In the genomic region with DNA sequence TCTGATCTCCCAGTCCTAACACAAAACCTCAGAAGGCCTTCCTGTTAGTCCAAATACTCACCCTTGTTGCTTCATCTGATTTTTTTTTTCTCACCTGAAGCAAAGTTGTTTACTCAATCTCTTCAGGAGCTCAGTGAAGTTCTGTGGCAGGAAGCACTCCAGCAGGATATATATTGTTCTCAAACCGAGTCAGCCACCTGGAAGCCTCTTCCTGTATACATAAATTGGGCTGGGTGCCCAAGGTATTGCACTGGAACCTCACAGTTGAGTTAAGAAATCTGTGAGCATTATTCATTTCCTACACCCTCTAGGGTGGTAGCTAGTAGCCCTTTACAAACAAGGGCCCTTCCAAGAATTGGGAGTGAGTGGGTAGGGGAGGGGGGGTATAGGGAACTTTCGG, we compare ENCODE assay signal across 29 mouse cellular contexts.
DNase-seq lines count a peak whose midpoint lies in the region; ATAC-seq and TF ChIP-seq lines count a peak whose summit lies in the region.
"Had no signal": no experiment of that assay in that cellular context is flagged by ENCODE, and none has a peak within 500 bp of the region (broad histone marks: within the 10 kb centered on the region; RNA-seq: fewer than 3 reads in every experiment).

No protein-coding gene starts in this region.

- DNase-seq in thymus, postnatal 0 days (ENCODE audit: low spot score) = peak; percentile 4
- DNase-seq in thymus, adult 2 months = no peak
- DNase-seq in lung, postnatal 36 days = peak; percentile 78
- no peak for DNase-seq in urinary bladder, adult 18-20 months (ENCODE audit: low spot score in 2 of 2)
- no peak for DNase-seq in forebrain, embryonic 10.5 days (ENCODE audit: extremely low spot score, low spot score)
- no peak for DNase-seq in frontal cortex, postnatal 14 days (ENCODE audit: low spot score in 2 of 2)
- DNase-seq: cerebellum, adult 2 months; cerebellum, postnatal 14 days; gastrocnemius, postnatal 10 days; heart, adult 18-20 months; heart, postnatal 36 days; kidney, adult 9 months; kidney, postnatal 10 days; liver, embryonic 13.5 days; midbrain, embryonic 14.5 days; right cerebral cortex, postnatal 25 days; spleen, adult 18-20 months; thymus, adult 18-20 months; thymus, postnatal 4 days had no signal

- no peak overlapping the region for H3K27ac ChIP-seq in thymus, adult 2 months (ENCODE audit: control insufficient read depth, insufficient read depth, low read length)
- no peak overlapping the region for H3K27ac ChIP-seq in lung, embryonic 16.5 days (ENCODE audit: low read length)
- H3K27ac ChIP-seq in forebrain, embryonic 10.5 days = no peak overlapping the region
- H3K27ac ChIP-seq: forebrain, embryonic 15.5 days; hindbrain, embryonic 12.5 days; hindbrain, postnatal 0 days; intestine, embryonic 15.5 days; limb, embryonic 10.5 days; limb, embryonic 15.5 days; liver, embryonic 13.5 days; macrophage; neural tube, embryonic 15.5 days had no signal

- H3K36me3 ChIP-seq in thymus, adult 2 months (ENCODE audit: control insufficient read depth, insufficient read depth, low read length) = no peaks in the 10 kb centered on the region
- H3K36me3 ChIP-seq in lung, embryonic 16.5 days (ENCODE audit: control insufficient read depth, insufficient read depth, low read length) = no peaks in the 10 kb centered on the region
- no peaks in the 10 kb centered on the region for H3K36me3 ChIP-seq in forebrain, embryonic 10.5 days (replicated peaks)
- H3K36me3 ChIP-seq: forebrain, embryonic 15.5 days; hindbrain, embryonic 12.5 days; intestine, embryonic 15.5 days; limb, embryonic 10.5 days; limb, embryonic 15.5 days; liver, embryonic 13.5 days; neural tube, embryonic 15.5 days had no signal

- ATAC-seq in lung, embryonic 16.5 days (ENCODE audit: low read depth) = peak; percentile 78
- ATAC-seq: forebrain, embryonic 15.5 days; hindbrain, postnatal 0 days; intestine, embryonic 15.5 days had no signal

- no peak overlapping the region for H3K4me3 ChIP-seq in thymus, adult 2 months (ENCODE audit: control insufficient read depth, insufficient read depth, low read length)
- H3K4me3 ChIP-seq in lung, embryonic 16.5 days (ENCODE audit: low read length) = no peak overlapping the region
- H3K4me3 ChIP-seq in forebrain, embryonic 10.5 days = no peak overlapping the region
- H3K4me3 ChIP-seq: forebrain, embryonic 15.5 days; hindbrain, embryonic 12.5 days; intestine, embryonic 15.5 days; limb, embryonic 10.5 days; limb, embryonic 15.5 days; liver, embryonic 13.5 days; neural tube, embryonic 15.5 days had no signal

- no peaks in the 10 kb centered on the region for H3K9me3 ChIP-seq in lung, embryonic 16.5 days (ENCODE audit: control insufficient read depth, low read length)
- no peaks in the 10 kb centered on the region for H3K9me3 ChIP-seq in forebrain, embryonic 10.5 days
- H3K9me3 ChIP-seq: forebrain, embryonic 15.5 days; hindbrain, embryonic 12.5 days; intestine, embryonic 15.5 days; limb, embryonic 10.5 days; limb, embryonic 15.5 days; liver, embryonic 13.5 days; neural tube, embryonic 15.5 days had no signal

- no peaks in the 10 kb centered on the region for H3K27me3 ChIP-seq in thymus, adult 2 months (ENCODE audit: control insufficient read depth, insufficient read depth, low read length)
- peaks cover 2% of the 10 kb centered on the region; the same call in 1 of the 2 replicates for H3K27me3 ChIP-seq in lung, embryonic 16.5 days (ENCODE audit: control insufficient read depth, insufficient read depth, low read depth, low read length)
- peaks cover 83% of the 10 kb centered on the region for H3K27me3 ChIP-seq in forebrain, embryonic 10.5 days (ENCODE audit: poor library complexity, severe bottlenecking)
- H3K27me3 ChIP-seq: forebrain, embryonic 15.5 days; intestine, embryonic 15.5 days; liver, embryonic 13.5 days had no signal

- no peak for TF ChIP-seq POLR2A in thymus, adult 2 months (IDR thresholded peaks at IDR 0.05; ENCODE audit: control insufficient read depth, extremely low read depth, insufficient read depth, low read length, poor library complexity)

- TF ChIP-seq CTCF in thymus, adult 2 months (IDR thresholded peaks at IDR 0.05; ENCODE audit: borderline replicate concordance, control insufficient read depth, extremely low read depth, insufficient read depth, low read length, poor library complexity) = no peak

- H3K9ac ChIP-seq in lung, embryonic 16.5 days (ENCODE audit: low read length) = no peak overlapping the region
- H3K9ac ChIP-seq: forebrain, embryonic 15.5 days; hindbrain, embryonic 12.5 days; intestine, embryonic 15.5 days; limb, embryonic 15.5 days; liver, embryonic 13.5 days; neural tube, embryonic 15.5 days had no signal

- peaks cover 3% of the 10 kb centered on the region; the same call in 1 of the 2 replicates for H3K4me1 ChIP-seq in thymus, adult 2 months (replicated peaks; ENCODE audit: control insufficient read depth, insufficient read depth, low read length)
- no peaks in the 10 kb centered on the region for H3K4me1 ChIP-seq in lung, embryonic 16.5 days (replicated peaks; ENCODE audit: control insufficient read depth, insufficient read depth, low read length)
- H3K4me1 ChIP-seq in forebrain, embryonic 10.5 days = peaks cover 17% of the 10 kb centered on the region
- H3K4me1 ChIP-seq: forebrain, embryonic 15.5 days; hindbrain, embryonic 12.5 days; intestine, embryonic 15.5 days; limb, embryonic 15.5 days; liver, embryonic 13.5 days; neural tube, embryonic 15.5 days had no signal

- H3K4me2 ChIP-seq in lung, embryonic 16.5 days (ENCODE audit: low read depth, low read length) = no peak overlapping the region
- H3K4me2 ChIP-seq: forebrain, embryonic 15.5 days; heart, embryonic 11.5 days; hindbrain, embryonic 12.5 days; intestine, embryonic 15.5 days; limb, embryonic 15.5 days; liver, embryonic 13.5 days; neural tube, embryonic 15.5 days had no signal

- WGBS in thymus, adult 2 months = 43% methylated on average over 2 of the region's 2 CpGs
- WGBS in lung, embryonic 16.5 days = 25% methylated on average over 2 of the region's 2 CpGs
- WGBS in forebrain, embryonic 10.5 days = 72% methylated on average over 2 of the region's 2 CpGs

Comparison
In these comparisons a context has a peak if more than half of its experiments do, and no peak if none do; other contexts are left out.
1. DNase-seq: peak in thymus, postnatal 0 days (single experiment) and lung, postnatal 36 days (single experiment); none in thymus, adult 2 months (single experiment), urinary bladder, adult 18-20 months (0 of 2), forebrain, embryonic 10.5 days (single experiment) and frontal cortex, postnatal 14 days (0 of 2).